Mouse (Mus musculus) megakaryocyte-erythroid progenitor cell, adult 5-6 weeks (primary cell): ENCODE results near the gene Rabepk. TPM values are rescaled to one million over a fixed set of nuclear protein-coding genes. Genes with fewer than 3 reads are reported as not detected.
"Not testable (repeated sequence)": the region's sequence is repeated elsewhere in the genome, so short reads cannot be mapped to it uniquely, and the experiment has no call there.

Experiments
- ATAC-seq: replicated peaks from 2 replicates; pipeline ENCODE4 v1.8.0; 2016; ENCODE audit warnings: mild to moderate bottlenecking, inconsistent platforms; ENCODE audit not compliant: severe bottlenecking, poor library complexity, low FRiP score, low TSS enrichment
- total RNA-seq, 2 experiments: library from RNA; stranded (forward) in 1 of 2; stranded (reverse) in 1 of 2; fragments of 200-1000, 215-1000 nt in 1 of 2; fragments of >200 nt in 1 of 2; fragmentation: Nextera tagmentation in 1 of 2; gene quantifications; 2 replicates each; pipeline ENCODE4 v1.2.3; 2014 to 2017

Rabepk gene
- total RNA-seq, 2 experiments from 2014 or later: 30.8 to 53.8 TPM

DNA sequence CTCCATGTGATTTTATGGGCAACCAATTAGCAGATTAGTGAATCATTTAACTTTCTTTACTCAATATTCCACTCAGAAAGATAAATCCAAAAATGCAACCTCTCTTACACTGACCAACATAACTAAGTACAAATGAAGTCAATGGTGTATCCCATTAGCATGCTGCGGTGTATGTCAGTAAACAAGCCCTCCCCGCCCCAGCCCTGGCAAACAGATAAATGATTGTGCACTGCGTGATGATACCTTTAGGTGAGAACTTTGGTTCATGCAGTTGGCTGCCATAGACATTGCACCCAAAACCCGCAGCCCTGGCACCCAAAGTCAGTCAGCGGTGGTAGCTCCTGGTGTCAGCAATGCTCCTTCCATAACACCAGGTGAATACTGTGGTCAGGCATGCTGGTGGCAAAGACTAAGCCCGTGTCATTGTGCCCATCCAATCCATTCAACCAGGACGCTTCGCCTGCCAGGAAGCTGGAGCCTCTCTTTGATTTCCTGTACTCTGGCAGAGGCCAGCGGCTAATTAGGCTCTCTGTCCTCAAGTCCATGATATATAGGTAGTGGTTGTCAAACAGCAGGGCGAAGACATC, 5.7 kb upstream of the Rabepk start:
- ATAC-seq: no peak

DNA sequence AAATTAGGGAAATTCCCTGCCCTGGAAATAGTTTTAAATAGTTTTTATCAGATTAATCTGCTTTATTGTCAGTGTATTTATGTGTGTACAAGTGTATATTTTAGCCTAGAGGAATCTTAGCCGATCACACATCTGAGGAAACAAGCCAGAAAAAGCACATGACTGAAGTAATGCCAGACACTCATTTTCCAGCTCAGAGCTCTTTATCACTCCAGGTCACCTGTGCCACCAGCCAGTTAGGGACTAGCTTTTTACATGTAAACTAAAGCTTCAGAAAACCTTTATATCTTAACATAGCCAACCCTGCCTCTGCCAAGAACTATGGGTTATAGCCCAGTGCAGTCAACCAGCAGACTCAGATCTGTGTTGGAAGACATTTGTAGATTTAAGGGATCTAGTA, 5.1 kb upstream of the Rabepk start:
- peak; percentile 69 for ATAC-seq

DNA sequence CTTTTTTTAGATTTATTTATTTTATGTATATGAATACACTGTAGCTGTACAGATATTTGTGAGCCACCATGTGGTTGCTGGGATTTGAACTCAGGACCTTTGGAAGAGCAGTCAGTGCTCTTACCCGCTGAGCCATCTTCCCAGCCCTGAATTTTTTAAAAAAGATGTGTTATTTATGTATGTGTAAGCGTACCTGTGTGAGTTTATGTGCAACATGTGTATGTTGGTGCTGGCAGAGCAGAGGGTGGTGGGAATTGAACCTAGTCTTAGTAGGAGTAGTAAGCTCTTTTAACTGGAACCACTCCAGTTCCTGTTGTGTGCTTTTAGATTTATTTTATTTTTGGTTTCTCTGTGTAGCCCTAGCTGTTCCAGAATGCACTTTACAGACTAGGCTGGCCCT, 4.5 kb upstream of the Rabepk start:
- ATAC-seq: no peak

DNA sequence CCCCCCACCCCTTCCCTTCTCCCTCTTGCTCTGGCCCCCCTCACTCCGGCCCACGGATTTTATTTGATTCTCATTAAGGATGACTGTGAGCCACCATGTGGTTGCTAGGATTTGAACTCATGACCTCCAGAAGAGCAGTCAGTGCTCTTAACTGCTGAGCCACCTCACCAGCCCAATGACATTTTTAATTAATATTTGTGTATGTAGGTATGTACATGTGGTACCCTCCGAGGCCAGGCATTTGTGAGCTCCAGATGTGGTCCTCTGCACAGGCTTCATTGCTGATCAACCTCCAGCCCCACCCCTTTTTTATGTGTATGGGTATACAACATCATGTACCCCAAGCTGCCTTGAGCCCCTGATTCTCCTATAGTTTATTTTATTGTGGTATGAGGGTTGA, 4.0 kb upstream of the Rabepk start:
- ATAC-seq: no peak

DNA sequence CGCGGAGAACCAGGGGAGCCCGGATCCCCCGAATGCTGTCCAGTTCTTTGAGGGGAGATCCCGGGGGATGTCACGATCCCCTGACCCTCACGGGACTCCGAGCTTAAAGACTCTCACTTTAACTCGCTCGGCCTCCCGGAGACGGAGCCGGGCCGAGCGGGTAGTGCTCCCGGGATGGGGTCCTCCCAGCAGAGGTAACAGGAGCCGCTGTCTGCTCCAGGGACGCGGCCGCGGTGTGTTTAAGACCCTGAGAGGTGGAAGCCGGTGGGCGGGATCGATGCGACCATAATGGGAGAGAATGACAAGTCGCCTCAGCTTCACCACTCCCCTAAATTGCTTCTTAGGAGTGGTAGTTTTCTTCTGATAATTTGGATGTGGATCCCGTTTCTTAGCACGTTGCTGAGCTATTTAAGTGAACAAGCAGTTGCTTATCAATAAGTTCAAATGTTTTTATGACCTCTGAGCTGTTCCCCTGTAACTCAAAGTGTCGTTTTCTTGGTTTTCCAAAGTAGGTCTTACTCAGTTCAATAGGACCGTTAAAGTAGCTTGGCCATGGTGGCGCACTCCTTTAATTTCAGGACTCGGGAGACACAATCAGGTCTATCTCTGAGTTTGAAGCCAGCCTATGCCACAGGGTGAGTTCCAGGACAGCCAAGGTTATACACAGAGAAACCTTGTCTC, 3.0 kb upstream of the Rabepk start:
- ATAC-seq: peak; percentile 46

DNA sequence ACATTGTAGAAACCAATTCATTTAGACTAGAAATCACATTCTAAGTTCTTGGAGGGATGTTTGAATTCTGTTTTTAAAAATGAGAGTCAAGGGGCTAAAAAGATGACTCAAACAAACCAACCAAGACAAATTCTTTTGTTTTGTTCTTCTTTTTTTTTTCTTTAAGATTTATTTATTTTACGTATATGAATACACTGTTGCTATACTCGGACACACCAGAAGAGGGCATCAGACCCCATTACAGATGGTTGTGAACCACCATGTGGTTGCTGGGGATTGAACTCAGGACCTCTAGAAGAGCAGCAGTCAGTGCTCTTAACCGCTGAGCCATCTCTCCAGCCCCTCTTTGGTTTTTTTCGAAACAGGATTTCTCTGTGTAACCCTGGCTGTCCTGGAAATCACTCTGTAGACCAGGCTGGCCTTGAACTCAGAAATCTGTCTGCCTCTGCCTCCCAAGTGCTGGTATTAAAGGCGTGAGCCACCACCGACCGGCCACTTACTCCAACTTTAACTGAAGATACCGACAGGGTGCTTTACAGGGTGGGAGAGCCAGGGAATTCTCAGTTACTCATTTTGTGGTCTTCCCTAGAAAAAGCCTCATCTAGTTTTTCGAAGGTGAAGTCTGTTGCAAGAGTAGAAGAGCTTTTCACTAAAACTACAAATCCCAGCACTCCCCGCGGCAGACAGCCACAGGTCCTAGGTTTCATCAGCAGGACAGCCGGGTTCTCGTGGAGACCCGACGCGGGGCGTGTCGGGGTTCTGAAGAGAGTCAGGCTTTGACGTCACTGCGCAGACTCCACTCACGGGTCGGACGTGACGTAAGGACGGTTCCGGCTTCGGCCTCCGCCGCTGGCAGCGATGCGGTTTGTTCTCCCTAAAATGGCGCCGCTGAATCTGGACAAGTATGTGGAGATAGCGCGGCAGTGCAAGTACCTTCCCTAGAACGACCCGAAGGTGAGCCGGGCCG, 2.1 kb upstream of the Rabepk start:
- peak; percentile 84 for ATAC-seq

DNA sequence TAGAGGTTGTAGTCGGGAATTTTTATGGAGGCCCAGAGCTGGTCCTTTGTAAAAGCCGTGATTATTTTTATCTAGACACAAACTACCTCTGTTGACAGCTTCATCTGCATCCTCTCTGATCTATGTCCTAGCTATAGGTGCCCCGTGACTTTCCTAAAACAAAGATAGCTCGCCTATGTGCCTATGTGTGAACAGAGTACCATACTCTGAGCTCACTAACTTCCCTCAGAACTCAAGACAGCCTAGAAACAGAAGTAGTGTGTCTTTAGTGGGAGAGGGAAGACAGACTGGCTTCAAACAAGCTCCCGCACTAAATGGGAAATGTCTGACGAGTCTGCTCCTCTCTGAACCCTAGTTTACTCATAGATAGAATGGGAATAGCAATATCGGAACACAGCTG, 659 bp upstream of the Rabepk start:
- no peak for ATAC-seq

DNA sequence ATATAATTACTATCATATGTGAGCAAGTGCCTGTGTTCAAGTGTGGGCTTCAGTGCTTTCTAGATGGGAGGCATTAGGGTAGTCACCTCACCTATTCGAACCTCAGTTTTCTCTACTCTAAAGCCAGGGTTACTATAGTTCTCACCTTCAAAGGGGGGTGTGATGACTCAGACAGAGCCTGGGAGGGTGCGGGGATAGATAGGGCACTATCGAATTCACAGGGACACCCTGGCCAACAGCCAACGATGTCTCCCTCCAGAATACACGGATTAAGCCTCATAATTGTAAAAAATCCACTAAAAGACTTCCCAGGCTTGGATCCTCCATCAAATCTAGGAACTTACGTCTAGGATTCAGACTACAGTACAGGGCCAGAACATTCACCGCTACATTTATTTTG, 4.3 kb downstream of the Rabepk start:
- no peak for ATAC-seq

DNA sequence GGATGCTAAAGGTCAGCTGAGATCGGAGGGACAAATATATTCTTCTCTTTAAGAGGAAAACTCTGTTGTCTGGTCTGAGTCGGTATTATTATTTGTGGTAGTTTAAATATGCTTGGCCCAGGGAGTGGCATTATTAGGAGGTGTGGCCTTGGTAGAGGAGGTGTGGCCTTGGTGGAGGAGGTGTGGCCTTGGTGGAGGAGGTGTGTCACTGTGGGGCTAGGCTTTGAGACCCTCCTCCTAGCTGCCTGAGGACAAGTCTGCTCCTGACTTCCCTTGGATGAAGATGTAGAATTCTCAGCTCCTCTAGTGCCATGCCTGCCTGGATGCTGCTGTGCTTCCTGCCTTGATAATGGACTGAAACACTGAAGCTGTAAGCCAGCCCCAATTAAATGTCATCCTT, 5.2 kb downstream of the Rabepk start:
- no peak for ATAC-seq

DNA sequence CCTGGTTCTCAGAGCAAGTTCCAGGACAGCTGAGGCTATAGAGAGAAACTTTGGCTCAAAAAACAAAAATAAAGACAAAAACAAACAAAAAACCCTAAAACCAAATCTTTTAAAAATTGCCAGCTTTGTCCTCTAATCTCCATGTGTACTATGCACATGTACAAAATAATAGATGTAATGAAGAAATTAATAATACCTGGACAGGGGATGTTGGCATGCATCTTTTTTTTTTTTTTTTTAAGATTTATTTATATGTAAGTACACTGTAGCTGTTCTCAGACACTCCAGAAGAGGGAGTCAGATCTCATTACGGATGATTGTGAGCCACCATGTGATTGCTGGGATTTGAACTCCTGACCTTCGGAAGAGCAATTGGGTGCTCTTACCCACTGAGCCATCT, 7.2 kb downstream of the Rabepk start:
- not testable (repeated sequence) for ATAC-seq

DNA sequence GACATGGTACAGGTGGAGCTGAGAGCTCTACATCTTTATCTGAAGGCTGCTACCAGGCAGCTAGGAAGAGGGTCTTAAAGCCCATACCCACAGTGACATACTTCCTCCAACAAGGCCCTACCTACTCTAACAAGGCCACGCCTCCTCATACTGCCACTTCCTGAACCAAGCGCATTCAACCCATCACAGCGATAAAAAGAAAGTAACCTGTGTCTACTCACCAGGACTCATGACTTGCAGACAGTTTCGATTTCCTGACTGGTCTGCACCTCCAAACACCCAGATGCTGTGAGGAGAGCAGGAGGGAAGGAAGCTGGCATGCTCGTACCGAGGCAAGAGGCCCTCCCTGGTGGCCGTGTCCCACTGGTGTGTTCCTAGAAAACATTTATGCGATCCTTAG, 9.4 kb downstream of the Rabepk start:
- peak; percentile 79 for ATAC-seq

DNA sequence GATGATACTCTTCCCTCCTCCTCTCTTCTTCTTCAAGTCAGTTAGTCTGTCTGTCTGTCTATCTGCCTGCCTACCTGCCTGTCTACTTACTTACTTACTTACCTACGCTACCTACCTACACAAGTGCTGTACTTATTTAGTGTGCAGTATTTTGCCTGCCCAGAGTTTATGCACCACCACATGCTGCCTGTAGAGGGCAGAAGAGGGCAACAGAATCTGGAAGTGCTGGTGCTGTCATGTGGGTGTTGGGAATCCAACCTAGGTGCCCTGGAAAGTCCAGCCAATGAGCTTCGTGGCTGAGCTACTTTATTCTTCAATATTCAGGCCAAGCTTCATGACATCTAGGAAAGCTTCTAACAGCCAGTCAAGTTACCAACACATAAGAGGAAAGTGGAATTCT, 15.6 kb downstream of the Rabepk start:
- peak; percentile 38 for ATAC-seq

DNA sequence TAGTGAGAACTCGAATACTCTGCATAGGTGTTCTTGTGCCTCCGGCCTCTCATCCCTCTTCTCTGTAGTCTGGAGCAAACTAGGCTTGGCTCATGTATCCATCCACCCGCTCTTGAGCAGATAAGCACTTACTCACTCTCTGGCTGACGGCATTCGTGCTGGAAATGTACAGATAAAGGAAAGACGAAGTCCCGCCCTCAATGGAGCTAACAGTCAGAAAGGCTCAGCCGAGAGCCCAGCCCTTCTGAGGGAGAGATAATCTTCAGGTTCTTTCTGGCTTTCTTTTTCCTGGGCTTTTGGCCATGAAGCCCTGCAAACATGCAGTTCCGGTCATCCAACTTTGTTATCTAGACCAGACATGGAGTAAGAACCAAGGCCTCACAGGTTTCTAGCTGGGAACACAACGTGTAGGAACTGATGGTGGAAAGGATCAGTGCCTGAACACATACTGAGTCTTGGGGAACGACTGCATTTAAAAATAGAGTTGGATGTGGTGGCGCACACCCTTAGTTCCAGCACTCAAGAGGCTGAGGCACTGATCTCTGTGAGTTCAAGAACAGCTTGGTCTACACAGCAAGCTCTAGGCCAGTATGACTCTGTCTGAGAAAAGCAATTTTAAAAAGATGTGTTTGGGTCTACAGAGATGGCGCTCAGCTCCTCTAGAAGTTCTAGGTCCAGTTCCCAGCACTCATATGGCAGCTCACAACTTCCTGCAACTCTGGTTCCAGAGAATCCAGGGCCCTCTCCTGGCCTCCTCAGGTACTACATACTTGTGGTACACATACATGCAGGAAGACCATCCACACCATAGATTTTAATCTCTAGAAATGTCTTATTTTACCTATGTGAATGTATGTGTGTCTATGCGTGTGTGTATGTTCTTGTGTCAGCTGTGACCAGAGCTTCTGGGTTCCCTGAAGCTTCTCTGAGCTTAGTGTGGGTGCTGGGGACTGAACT, 16.4 kb downstream of the Rabepk start:
- peak; percentile 94 for ATAC-seq

DNA sequence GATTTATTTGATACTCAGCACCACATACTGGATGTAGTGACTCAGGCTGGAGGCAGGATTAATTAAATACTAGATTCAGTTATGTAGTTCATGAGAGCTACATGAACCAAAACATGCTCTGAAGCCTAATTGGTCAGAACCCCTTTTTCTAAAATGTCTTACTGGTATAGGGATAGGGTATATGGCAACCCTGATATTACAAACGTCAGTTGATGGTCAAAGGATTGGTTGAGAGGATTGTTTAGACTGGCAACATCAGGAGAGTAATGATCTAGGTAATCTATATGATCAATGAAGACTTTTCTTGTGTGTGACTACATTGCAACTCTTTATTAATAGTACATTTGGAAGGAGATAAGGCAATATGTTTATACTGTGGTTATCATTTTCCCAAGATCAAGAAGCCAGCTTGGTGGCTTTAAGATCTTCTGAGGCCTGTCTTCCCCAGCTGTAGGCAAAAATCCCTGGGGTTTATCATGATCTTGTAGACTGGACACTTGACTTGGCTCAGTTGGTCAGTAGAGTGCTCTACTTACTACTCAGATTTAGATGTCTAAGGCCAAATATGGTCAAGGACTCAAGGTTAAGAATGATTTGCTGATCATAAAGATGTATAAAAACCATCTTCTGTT, 22.4 kb downstream of the Rabepk start:
- ATAC-seq: no peak

DNA sequence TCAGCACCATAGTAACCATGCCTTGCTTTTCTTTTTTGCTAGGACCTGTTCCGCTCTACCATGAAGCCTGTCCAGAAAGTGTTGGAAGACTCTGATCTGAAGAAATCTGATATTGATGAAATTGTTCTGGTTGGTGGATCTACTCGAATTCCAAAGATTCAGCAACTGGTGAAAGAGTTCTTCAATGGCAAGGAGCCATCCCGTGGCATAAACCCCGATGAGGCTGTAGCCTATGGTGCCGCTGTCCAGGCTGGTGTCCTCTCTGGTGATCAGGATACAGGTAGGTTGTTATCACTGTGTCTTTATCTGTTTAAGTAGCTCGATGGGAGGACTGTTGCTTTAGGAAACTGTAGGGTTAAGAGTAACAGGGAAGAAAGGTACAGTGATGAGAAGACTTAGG, 25.2 kb downstream of the Rabepk start:
- no peak for ATAC-seq

DNA sequence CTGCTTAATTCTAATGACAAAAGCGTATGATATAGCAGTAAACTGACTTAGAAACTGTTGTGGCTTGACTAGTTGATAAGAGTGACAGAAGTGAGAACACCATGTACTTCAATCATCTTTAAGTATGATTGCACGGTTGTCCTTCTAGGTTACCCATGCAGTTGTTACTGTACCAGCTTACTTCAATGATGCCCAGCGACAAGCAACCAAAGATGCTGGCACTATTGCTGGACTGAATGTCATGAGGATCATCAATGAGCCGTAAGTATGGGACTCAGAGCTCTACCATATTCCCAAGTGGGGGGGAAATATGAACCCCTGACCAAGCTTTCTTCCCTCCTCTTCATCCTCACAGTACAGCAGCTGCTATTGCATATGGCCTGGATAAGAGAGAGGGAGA, 26.0 kb downstream of the Rabepk start:
- no peak for ATAC-seq

DNA sequence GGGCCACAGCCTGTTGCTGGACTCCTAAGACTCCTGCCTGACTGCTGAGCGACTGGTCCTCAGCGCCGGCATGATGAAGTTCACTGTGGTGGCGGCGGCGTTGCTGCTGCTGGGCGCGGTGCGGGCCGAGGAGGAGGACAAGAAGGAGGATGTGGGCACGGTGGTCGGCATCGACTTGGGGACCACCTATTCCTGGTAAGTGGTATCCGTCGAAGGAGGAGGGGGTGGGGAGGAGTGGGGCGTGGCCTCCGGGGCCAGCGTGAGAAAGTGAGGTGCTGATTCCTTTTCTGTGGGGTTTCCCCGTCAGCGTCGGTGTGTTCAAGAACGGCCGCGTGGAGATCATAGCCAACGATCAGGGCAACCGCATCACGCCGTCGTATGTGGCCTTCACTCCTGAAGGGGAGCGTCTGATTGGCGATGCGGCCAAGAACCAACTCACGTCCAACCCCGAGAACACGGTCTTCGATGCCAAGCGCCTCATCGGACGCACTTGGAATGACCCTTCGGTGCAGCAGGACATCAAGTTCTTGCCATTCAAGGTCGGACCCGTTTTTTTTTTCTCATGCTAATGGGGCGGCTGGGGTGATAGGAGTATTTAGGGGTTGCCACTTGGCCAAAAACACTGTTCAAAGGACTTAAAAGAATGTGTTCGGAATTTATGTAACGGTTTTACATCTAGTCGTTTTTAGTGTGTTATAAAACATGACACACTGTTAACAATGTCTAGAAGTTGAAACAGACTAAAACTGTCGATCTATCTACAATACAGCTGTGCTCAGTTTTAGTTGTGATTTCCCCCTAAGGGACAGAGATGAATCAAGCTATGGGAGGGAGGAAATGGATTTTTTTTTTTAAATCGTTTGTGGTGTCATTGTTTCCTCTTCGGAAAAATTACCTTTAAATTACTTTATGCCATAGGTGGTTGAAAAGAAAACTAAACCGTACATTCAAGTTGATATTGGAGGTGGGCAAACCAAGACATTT, 27.2 kb downstream of the Rabepk start:
- ATAC-seq: peak; percentile 28
